Mouse (Mus musculus) lung, postnatal 0 days (tissue): ENCODE results near the gene Nol12. TPM values are rescaled to one million over a fixed set of nuclear protein-coding genes. Genes with fewer than 3 reads are reported as not detected.

Experiments
- ATAC-seq: fragments of 200-750 bp; cut with Nextera tagmentation; 2 replicates; pipeline ENCODE4 v1.8.0; 2017; ENCODE audit warnings: moderate library complexity
- DNase-seq: peaks from one replicate; pipeline ENCODE4 v3.0.0-alpha.2; 2016; ENCODE audit warnings: low spot score
- H3K27ac ChIP-seq: fragments of 300-500 bp; sonication (generic); 2 replicates; pipeline ENCODE4 v1.5.1; 2014; ENCODE audit warnings: antibody characterized with exemption, mild to moderate bottlenecking, low read length, mixed read lengths
- H3K27me3 ChIP-seq: fragments of 300-500 bp; sonication (generic); replicated peaks from 2 replicates; pipeline ENCODE4 v1.6.1; 2014; ENCODE audit warnings: low read length, mixed read lengths; ENCODE audit not compliant: insufficient read depth
- H3K36me3 ChIP-seq: fragments of 300-500 bp; sonication (generic); 2 replicates; pipeline ENCODE4 v1.6.1; 2014; ENCODE audit warnings: low read length, mixed read lengths; ENCODE audit not compliant: insufficient read depth
- H3K4me1 ChIP-seq: fragments of 300-500 bp; sonication (generic); 2 replicates; pipeline ENCODE4 v1.6.1; 2014; ENCODE audit warnings: antibody characterized with exemption, low read depth, low read length, mixed read lengths; ENCODE audit not compliant: insufficient read depth
- H3K4me2 ChIP-seq: fragments of 300-500 bp; sonication (generic); replicated peaks from 2 replicates; pipeline ENCODE4 v1.6.1; 2014; ENCODE audit warnings: low read depth, mild to moderate bottlenecking, low read length, moderate library complexity, mixed read lengths
- H3K4me3 ChIP-seq: fragments of 300-500 bp; sonication (generic); 2 replicates; pipeline ENCODE4 v1.5.1; 2014; ENCODE audit warnings: low read depth, low read length
- H3K9ac ChIP-seq: fragments of 300-500 bp; sonication (generic); replicated peaks from 2 replicates; pipeline ENCODE4 v1.6.1; 2014; ENCODE audit warnings: low read depth, mild to moderate bottlenecking
- H3K9me3 ChIP-seq: fragments of 300-500 bp; sonication (generic); 2 replicates; pipeline ENCODE4 v1.6.1; 2016; ENCODE audit warnings: low read length, mixed read lengths
- CTCF ChIP-seq: IDR thresholded peaks from 2 replicates; pipeline ENCODE4 v1.5.1; 2016; ENCODE audit warnings: antibody characterized with exemption, mild to moderate bottlenecking
- EP300 ChIP-seq: IDR thresholded peaks from 2 replicates; pipeline ENCODE4 v1.6.1; 2016; ENCODE audit warnings: antibody characterized with exemption, mild to moderate bottlenecking, control low read depth
- WGBS: fragments of 180-500 bp; shearing (Covaris S2); extraction: QIAGEN DNeasy Blood & Tissue Kit; methylation state at CpG from one replicate; pipeline ENCODE4 v1.1.7; 2014; 5-methylcytosine and 5-hydroxymethylcytosine counted together
- microRNA-seq: library from miRNA; unstranded; fragments of <30 nt; microRNA quantifications from one replicate; pipeline ENCODE4, GENCODE M21; 2016
- polyA plus RNA-seq: library from polyadenylated mRNA; unstranded; fragments of >200 nt; fragmentation: Nextera tagmentation; extraction: Ambion mirVana; gene quantifications from 2 replicates; pipeline ENCODE4 v1.2.1, GENCODE M21; 2015

The Nol12 gene
- polyA plus RNA-seq, 1 experiment from 2014 or later = 28.9 TPM

DNA sequence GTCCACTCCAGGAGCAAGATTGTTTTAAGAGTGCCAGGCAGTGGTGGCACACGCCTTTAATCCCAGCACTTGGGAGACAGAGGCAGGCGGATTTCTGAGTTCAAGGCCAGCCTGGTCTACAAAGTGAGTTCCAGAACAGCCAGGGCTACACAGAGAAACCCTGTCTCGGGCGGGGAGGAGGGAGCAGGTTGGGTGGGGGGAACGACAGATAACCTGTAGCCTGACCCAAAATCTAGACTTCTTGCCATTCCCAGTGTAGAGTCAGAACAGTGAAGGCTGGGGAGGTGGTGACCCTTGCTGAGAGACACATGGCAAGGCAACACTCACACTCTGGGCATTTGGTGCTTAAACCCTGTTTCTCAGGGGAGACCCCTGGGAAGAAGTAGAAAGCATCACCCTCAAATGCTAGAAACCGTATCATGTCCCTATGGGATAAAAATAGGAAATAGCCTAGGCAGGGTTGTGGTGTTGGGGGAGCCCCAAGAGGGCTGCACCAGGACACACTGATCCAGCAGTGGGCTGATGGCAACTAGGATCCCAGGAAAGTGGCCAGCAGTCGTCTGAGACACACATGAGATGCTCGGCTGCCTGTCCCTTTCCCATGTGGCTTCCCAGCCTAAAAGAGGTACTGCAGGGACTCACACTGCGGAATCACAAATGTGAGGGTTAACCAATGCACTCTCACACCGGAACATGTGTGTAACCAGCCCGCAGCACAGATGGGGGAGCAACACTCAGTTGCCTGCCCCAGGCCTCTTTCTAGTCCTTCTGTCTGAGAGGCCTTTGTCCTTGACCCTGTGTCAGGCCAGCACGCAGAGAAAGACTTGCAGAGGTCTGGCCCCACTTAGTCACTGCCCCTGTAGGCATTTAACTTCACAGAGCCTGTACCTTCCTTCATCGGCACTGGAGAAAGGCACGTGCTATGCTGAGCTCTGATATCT lies 54.7 kb downstream of the Nol12 start:
- Histone ChIP-seq H3K9ac (no peak overlapping the region), H3K4me2 (no peak overlapping the region), H3K27me3 (no peaks in the 10 kb centered on the region), H3K36me3 (peaks cover 42% of the 10 kb centered on the region), H3K4me3 (no peak overlapping the region), H3K27ac (no peak overlapping the region), H3K4me1 (0 out of 2 replicates have a peak, but pooled peaks cover 4% of the 10 kb centered on the region), H3K9me3 (no peaks in the 10 kb centered on the region)
- ATAC-seq (no peak), DNase-seq (no peak)
- WGBS = 91% methylated on average over 14 of the region's 14 CpGs
- TF ChIP-seq EP300 = no peak
- no peak for TF ChIP-seq CTCF

DNA sequence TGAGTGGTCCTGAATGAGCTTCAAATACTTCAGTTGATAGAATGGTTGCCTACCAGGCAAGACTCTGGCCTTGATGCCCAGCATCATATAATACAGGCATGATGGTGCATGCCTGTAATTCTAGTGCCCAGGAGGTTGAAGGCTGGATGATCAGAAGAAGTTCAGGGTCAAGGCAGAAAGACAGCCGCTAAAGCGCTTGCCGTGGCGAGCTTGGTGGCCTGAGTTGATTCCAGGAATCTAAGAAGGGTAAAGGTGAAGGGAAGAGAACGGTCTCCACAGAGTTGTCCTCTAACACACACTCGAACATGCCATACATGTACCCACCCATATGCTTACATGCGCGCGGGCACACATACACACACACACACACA lies 55.3 kb downstream of the Nol12 start:
- no peaks in the 10 kb centered on the region for H3K9me3 ChIP-seq
- no peaks in the 10 kb centered on the region for H3K27me3 ChIP-seq
- no peak overlapping the region for H3K4me2 ChIP-seq
- TF ChIP-seq CTCF (no peak), EP300 (no peak)
- H3K36me3 ChIP-seq = peaks cover 43% of the 10 kb centered on the region
- H3K27ac ChIP-seq = no peak overlapping the region
- no peak overlapping the region for H3K4me3 ChIP-seq
- DNase-seq (no peak), ATAC-seq (no peak)
- no peak overlapping the region for H3K9ac ChIP-seq
- WGBS = 91% methylated on average over 9 of the region's 9 CpGs
- 0 out of 2 replicates have a peak, but pooled peaks cover 2% of the 10 kb centered on the region for H3K4me1 ChIP-seq

DNA sequence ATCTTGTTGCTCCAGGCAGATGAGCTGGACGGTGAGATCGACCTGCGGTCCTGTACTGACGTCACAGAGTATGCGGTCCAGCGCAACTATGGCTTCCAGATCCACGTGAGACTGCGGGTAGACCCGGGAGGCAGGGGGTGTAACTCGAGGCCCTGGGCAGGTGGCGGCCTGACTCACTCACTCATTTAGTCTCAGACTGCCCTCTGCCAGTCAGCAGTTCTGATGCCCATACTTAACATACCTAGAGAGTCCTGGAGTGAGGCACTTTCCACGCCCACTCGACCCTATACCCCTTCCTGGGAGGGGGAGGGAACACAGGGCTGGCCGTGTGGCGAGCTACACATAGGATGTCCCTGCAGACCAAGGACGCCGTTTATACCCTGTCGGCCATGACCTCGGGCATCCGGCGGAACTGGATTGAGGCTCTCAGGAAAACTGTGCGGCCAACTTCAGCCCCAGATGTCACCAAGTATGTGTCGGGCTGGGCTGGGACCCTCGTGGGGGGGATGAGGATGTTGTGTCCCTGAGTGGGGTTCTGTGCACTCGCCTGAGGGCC lies 56.3 kb downstream of the Nol12 start:
- ATAC-seq = no peak

GRCm38 (mm10) chr15:78992235-78992634 lies 57.5 kb downstream of the Nol12 start:
- Histone ChIP-seq H3K27me3 (no peaks in the 10 kb centered on the region), H3K36me3 (peaks cover 43% of the 10 kb centered on the region), H3K27ac (no peak overlapping the region), H3K9me3 (no peaks in the 10 kb centered on the region), H3K4me3 (no peak overlapping the region), H3K4me1 (no peaks in the 10 kb centered on the region), H3K9ac (no peak overlapping the region), H3K4me2 (no peak overlapping the region)
- ATAC-seq = no peak
- TF ChIP-seq CTCF = peak; percentile 45
- no peak for TF ChIP-seq EP300
- 91% methylated on average over 7 of the region's 7 CpGs for WGBS
- DNase-seq = no peak

More for the DNA sequence above, 56.3 kb downstream of the Nol12 start:
- peaks cover 43% of the 10 kb centered on the region for H3K36me3 ChIP-seq
- no peaks in the 10 kb centered on the region for H3K27me3 ChIP-seq
- no peak overlapping the region for H3K4me2 ChIP-seq
- no peak for DNase-seq
- no peak overlapping the region for H3K4me3 ChIP-seq
- H3K9me3 ChIP-seq = no peaks in the 10 kb centered on the region
- 88% methylated on average over 25 of the region's 25 CpGs for WGBS
- no peak for TF ChIP-seq EP300
- TF ChIP-seq CTCF = no peak
- H3K4me1 ChIP-seq = no peaks in the 10 kb centered on the region
- H3K9ac ChIP-seq = no peak overlapping the region
- H3K27ac ChIP-seq = no peak overlapping the region

GRCm38 (mm10) chr15:78992925-78993324 lies 58.2 kb downstream of the Nol12 start:
- no peak overlapping the region for H3K4me3 ChIP-seq
- no peaks in the 10 kb centered on the region for H3K4me1 ChIP-seq
- H3K36me3 ChIP-seq = peaks cover 46% of the 10 kb centered on the region
- ATAC-seq (no peak), DNase-seq (no peak)
- WGBS = 97% methylated on average over 24 of the region's 24 CpGs
- H3K27me3 ChIP-seq = no peaks in the 10 kb centered on the region
- H3K27ac ChIP-seq = no peak overlapping the region
- H3K9ac ChIP-seq = no peak overlapping the region
- TF ChIP-seq CTCF (no peak), EP300 (no peak)
- H3K9me3 ChIP-seq = no peaks in the 10 kb centered on the region
- no peak overlapping the region for H3K4me2 ChIP-seq

Small RNAs within 50 kb of the gene (microRNA-seq; reads per million reads assigned to microRNA genes)
- not detected for gene Mir6955

Other genes starting within 250 kb of the Nol12 start
- gene Elfn2, start 216.2 kb upstream of the Nol12 start, polyA plus RNA-seq = 0.02 and 0.05 TPM in 2 replicates
- 47.8 and 52.9 TPM in 2 replicates for gene Mfng, start 161.5 kb upstream of the Nol12 start, polyA plus RNA-seq
- gene Card10, start 131.9 kb upstream of the Nol12 start, polyA plus RNA-seq = 7.5 and 8.3 TPM in 2 replicates
- 107 and 109 TPM in 2 replicates for gene Cdc42ep1, start 92.3 kb upstream of the Nol12 start, polyA plus RNA-seq
- gene Lgals2, start 79.4 kb upstream of the Nol12 start, polyA plus RNA-seq = 1.6 and 2.4 TPM in 2 replicates
- gene Gga1, start 57.7 kb upstream of the Nol12 start, polyA plus RNA-seq = 49.7 and 51.5 TPM in 2 replicates
- gene Gm49510, start 35.3 kb upstream of the Nol12 start, polyA plus RNA-seq = 0.10 and 0.42 TPM in 2 replicates
- gene Sh3bp1, start 35.2 kb upstream of the Nol12 start, polyA plus RNA-seq = 12.7 and 12.8 TPM in 2 replicates
- 1.8 and 1.9 TPM in 2 replicates for gene Pdxp, start 21.0 kb upstream of the Nol12 start, polyA plus RNA-seq
- 655 and 726 TPM in 2 replicates for gene Lgals1, start 8.2 kb upstream of the Nol12 start, polyA plus RNA-seq
- 22.5 and 23.9 TPM in 2 replicates for gene Triobp, start 12.8 kb downstream of the Nol12 start, polyA plus RNA-seq
- 263 and 311 TPM in 2 replicates for gene H1f0, start 93.5 kb downstream of the Nol12 start, polyA plus RNA-seq
- gene Galr3, start 107.0 kb downstream of the Nol12 start, polyA plus RNA-seq = 0.12 and 0.14 TPM in 2 replicates
- gene Ankrd54, start 128.0 kb downstream of the Nol12 start, polyA plus RNA-seq = 45.4 and 48.4 TPM in 2 replicates
- gene Eif3l, start 140.2 kb downstream of the Nol12 start, polyA plus RNA-seq = 99.3 and 101 TPM in 2 replicates
- 8.4 and 9.1 TPM in 2 replicates for gene Micall1, start 174.0 kb downstream of the Nol12 start, polyA plus RNA-seq
- 243 and 261 TPM in 2 replicates for gene Polr2f, start 206.1 kb downstream of the Nol12 start, polyA plus RNA-seq
- gene 1700088E04Rik, start 206.3 kb downstream of the Nol12 start, polyA plus RNA-seq = 29.8 and 30.4 TPM in 2 replicates
- 0.11 and 0.31 TPM in 2 replicates for gene Sox10, start 230.3 kb downstream of the Nol12 start, polyA plus RNA-seq